Mouse (Mus musculus) heart, adult 8-10 months (tissue): ENCODE measurements at regions not wholly inside any gene's neighbourhood (a gene's known extent, or its start where the extent isn't known, plus 50 kb on each side); places are given as distances from the start of the nearest gene placed in this dataset.

Source experiments
- DNase-seq: peaks from one replicate; pipeline ENCODE4 v3.0.0; 2022; ENCODE audit warnings: low spot score

GRCm38 (mm10) chr6:49523184-49523583 is 127.8 kb downstream of the Stk31 start:
- DNase-seq = no peak

GRCm38 (mm10) chr6:49523696-49524095 is 128.3 kb downstream of the Stk31 start:
- no peak for DNase-seq

- DNase-seq = no peak
Measured at GRCm38 (mm10) chr6:49533956-49534355, 138.6 kb downstream of the Stk31 start.

- DNase-seq = no peak
Measured at GRCm38 (mm10) chr6:49534551-49534950, 139.1 kb downstream of the Stk31 start.

- DNase-seq = no peak
Measured at GRCm38 (mm10) chr6:49544946-49545345, 149.5 kb downstream of the Stk31 start.

GRCm38 (mm10) chr6:49555069-49555468 is 159.7 kb downstream of the Stk31 start:
- DNase-seq = no peak

- no peak for DNase-seq
Measured at GRCm38 (mm10) chr6:49558508-49558907, 163.1 kb downstream of the Stk31 start.

GRCm38 (mm10) chr6:49559112-49559511 is 163.7 kb downstream of the Stk31 start:
- no peak for DNase-seq

GRCm38 (mm10) chr6:49578340-49578739 is 182.9 kb downstream of the Stk31 start:
- DNase-seq = no peak

GRCm38 (mm10) chr6:49579691-49580090 is 184.3 kb downstream of the Stk31 start:
- DNase-seq = no peak

- DNase-seq = no peak
Measured at GRCm38 (mm10) chr6:49582040-49582707, 186.8 kb downstream of the Stk31 start.

GRCm38 (mm10) chr6:49586553-49586952 is 191.1 kb downstream of the Stk31 start:
- no peak for DNase-seq

- DNase-seq = no peak
Measured at GRCm38 (mm10) chr6:49588677-49589076, 193.3 kb downstream of the Stk31 start.

GRCm38 (mm10) chr6:49590927-49591631 is 195.7 kb downstream of the Stk31 start:
- DNase-seq = peak; percentile 59

- DNase-seq = no peak
Measured at GRCm38 (mm10) chr6:49591632-49592000, 196.2 kb downstream of the Stk31 start.

- DNase-seq = no peak
Measured at GRCm38 (mm10) chr6:49592676-49593075, 197.3 kb downstream of the Stk31 start.

- no peak for DNase-seq
Measured at GRCm38 (mm10) chr6:49603201-49603600, 207.8 kb downstream of the Stk31 start.

- no peak for DNase-seq
Measured at GRCm38 (mm10) chr6:49603844-49604243, 208.4 kb downstream of the Stk31 start.

GRCm38 (mm10) chr6:49606028-49606427 is 210.6 kb downstream of the Stk31 start:
- no peak for DNase-seq

GRCm38 (mm10) chr6:49606626-49607158 is 211.3 kb downstream of the Stk31 start:
- DNase-seq = no peak

GRCm38 (mm10) chr6:49624080-49624479 is 198.4 kb upstream of the Npy start:
- DNase-seq = no peak

- DNase-seq = no peak
Measured at GRCm38 (mm10) chr6:49624564-49624963, 197.9 kb upstream of the Npy start.

GRCm38 (mm10) chr6:49633470-49634095 is 188.9 kb upstream of the Npy start:
- DNase-seq = no peak
